9 mouse cellular contexts compared by ENCODE assay signal in the genomic region with DNA sequence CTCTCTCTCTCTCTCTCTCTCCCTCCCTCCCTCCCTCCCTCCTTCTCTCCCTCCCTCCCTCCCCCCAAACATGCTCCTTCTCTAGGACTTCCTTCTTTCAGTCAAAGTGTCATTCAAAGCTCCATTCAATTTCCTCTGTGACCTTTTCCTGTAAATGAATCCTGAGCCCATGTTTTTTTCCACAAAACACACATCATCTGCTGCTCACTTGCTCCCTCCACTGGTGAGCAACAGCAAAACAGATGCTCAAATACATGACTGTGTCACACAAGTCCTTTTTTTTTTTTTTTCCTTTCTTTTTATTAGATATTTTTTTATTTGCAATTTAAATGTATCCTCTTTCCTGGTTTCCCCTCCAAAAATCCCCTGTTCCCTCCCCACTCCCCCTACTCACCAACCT.
DNase-seq lines count a peak whose midpoint lies in the region; TF ChIP-seq lines count a peak whose summit lies in the region.
"Had no signal": no experiment of that assay in that cellular context is flagged by ENCODE, and none has a peak within 500 bp of the region (broad histone marks: within the 10 kb centered on the region; RNA-seq: fewer than 3 reads in every experiment).

No protein-coding gene starts in this region.

- H3K36me3 ChIP-seq in ES-E14 (ENCODE audit: control insufficient read depth, insufficient read depth, low read length, poor library complexity, severe bottlenecking), result no peaks in the 10 kb centered on the region
- H3K36me3 ChIP-seq: limb, embryonic 15.5 days had no signal

- H3K9ac ChIP-seq in ES-E14 (ENCODE audit: insufficient read depth, low read depth, low read length, poor library complexity, severe bottlenecking), result no peak overlapping the region
- H3K9ac ChIP-seq: limb, embryonic 15.5 days had no signal

- no peaks in the 10 kb centered on the region for H3K4me1 ChIP-seq in ES-E14 (ENCODE audit: control insufficient read depth in 2 of 2, insufficient read depth in 2 of 2, low read length in 2 of 2, poor library complexity in 1 of 2)
- H3K4me1 ChIP-seq: limb, embryonic 15.5 days had no signal

- H3K9me3 ChIP-seq in ES-E14 (ENCODE audit: control insufficient read depth, insufficient read depth, low read depth, low read length), result no peaks in the 10 kb centered on the region
- H3K9me3 ChIP-seq: limb, embryonic 15.5 days had no signal

- H3K27ac ChIP-seq in ES-E14 (ENCODE audit: insufficient read depth, low read depth, low read length, poor library complexity, severe bottlenecking), result no peak overlapping the region
- H3K27ac ChIP-seq: limb, embryonic 15.5 days had no signal

- intact Hi-C loops in left cerebral cortex, postnatal 4 days (cut with DNase I), result loop anchor here (10.0 kb wide), 1 partner anchor 393 kb away; no protein-coding TSS in a partner anchor

- DNase-seq in cerebellum, postnatal 10 days, result peak; percentile 77 to 84
- no peak for DNase-seq in cerebellum, adult 8-10 months
- peak; percentile 32 to 69 for DNase-seq in layer of hippocampus, adult 18-20 months (ENCODE audit: low spot score in 2 of 2)
- no peak for DNase-seq in layer of hippocampus, adult 9-11 months
- peak; percentile 37 for DNase-seq in ES-E14 (ENCODE audit: low read depth, low spot score)
- peak; percentile 63 for DNase-seq in embryo, embryonic 11 days
- peak; percentile 64 for DNase-seq in left cerebral cortex, postnatal 4 days
- DNase-seq in thymus, postnatal 25 days, result peak; percentile 6

- in situ Hi-C loops in ES-E14 (cut with MboI; ENCODE audit: low sequenced_read_pairs in 2 of 2, unreplicated experiment in 2 of 2), result loop anchor here in 1 of 2 experiments (25.0 kb wide), 1 partner anchor 745 kb away; no protein-coding TSS in a partner anchor

- no peak overlapping the region for H3K4me3 ChIP-seq in ES-E14 (ENCODE audit: insufficient read depth in 1 of 2, low read depth in 1 of 2, low read length in 2 of 2, poor library complexity in 1 of 2, severe bottlenecking in 1 of 2)
- H3K4me3 ChIP-seq: limb, embryonic 15.5 days had no signal

TF ChIP-seq in ES-E14, 5 proteins besides CTCF, POLR2A, EP300 and RAD21:
- TF ChIP-seq ZC3H11A (IDR thresholded peaks at IDR 0.05; ENCODE audit: borderline replicate concordance, low read depth, low read length), result no peak
- no peak for TF ChIP-seq CHD2 (IDR thresholded peaks at IDR 0.05; ENCODE audit: low read depth, low read length)
- no peak for TF ChIP-seq HCFC1 (IDR thresholded peaks at IDR 0.05; ENCODE audit: borderline replicate concordance, insufficient read depth, low read length)
- TF ChIP-seq ZNF384 (IDR thresholded peaks at IDR 0.05; ENCODE audit: low read depth, low read length), result peak; percentile 77
- no peak for TF ChIP-seq MAFK (IDR thresholded peaks at IDR 0.05; ENCODE audit: insufficient read depth, low read depth, low read length)

Comparison
In these comparisons a context has a peak if more than half of its experiments do, and no peak if none do; other contexts are left out.
1. DNase-seq: peak in cerebellum, postnatal 10 days (2 of 2), layer of hippocampus, adult 18-20 months (2 of 2), ES-E14 (single experiment), embryo, embryonic 11 days (single experiment), left cerebral cortex, postnatal 4 days (single experiment) and thymus, postnatal 25 days (single experiment); none in cerebellum, adult 8-10 months (single experiment) and layer of hippocampus, adult 9-11 months (single experiment).